Mouse (Mus musculus) ovary, postnatal 14 days (tissue): ENCODE data around the gene Snrnp40.

ENCODE experiments used
- DNase-seq: peaks from one replicate; pipeline ENCODE4 v3.0.0; 2022; ENCODE audit warnings: low spot score

Snrnp40 gene

DNA sequence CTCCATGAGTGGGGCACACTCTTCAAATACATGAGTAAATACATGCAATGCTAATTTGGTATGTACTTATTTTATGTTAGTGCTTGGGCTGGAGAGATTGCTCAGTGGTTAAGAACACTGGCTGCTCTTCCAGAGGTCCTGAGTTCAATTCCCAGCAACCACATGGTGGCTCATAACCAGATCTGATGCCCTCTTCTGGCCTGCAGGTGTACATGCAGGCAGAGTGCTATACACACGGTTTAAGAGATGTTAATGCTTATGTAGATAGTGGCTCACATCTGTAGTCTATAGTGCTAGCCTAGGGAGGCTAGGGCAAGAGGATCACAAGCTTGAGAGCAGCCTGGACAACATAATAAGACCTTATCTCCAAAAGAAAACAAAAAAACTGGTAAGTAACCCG is 20.5 kb downstream of the Snrnp40 start:
- no peak for DNase-seq

DNA sequence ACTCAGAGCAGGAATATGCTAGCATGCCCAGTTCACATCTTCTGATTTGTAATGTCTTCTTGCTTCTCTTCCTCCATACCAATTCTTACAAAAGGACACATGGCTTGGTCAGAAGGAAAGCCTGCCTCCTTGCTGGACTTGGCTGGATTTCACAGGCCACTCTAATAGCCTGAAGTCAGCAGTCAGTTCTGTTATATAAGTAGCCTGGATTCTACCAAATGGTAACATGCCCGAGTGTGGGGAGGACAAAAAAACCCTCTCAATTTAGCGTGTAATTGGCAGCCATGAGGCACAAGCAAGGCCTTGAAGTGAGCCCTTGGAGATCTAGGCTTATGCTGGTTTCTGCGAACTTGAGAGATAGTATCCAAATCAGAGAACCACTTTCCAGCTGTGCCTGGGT is 27.3 kb downstream of the Snrnp40 start:
- DNase-seq, result no peak

GRCm38 (mm10) chr4:130389496-130389895 is 29.6 kb downstream of the Snrnp40 start:
- no peak for DNase-seq

DNA sequence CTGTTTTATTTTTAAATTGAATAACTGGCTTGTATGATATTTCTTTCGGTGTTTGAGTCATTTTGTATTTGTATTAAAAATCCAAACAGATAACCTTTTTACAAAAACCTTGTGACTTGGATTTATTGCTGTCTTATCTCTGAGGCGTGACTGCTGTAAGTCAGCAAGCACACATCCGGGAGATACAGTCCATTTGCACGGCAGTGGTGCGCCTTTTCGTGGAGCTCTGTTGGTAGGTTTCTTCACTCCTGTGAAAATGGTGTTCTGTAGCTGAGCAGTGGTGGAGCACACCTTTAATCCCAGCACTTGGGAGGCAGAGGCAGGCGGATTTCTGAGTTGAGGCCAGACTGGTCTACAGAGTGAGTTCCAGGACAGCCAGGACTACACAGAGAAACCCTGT is 30.0 kb downstream of the Snrnp40 start:
- DNase-seq, result no peak

DNA sequence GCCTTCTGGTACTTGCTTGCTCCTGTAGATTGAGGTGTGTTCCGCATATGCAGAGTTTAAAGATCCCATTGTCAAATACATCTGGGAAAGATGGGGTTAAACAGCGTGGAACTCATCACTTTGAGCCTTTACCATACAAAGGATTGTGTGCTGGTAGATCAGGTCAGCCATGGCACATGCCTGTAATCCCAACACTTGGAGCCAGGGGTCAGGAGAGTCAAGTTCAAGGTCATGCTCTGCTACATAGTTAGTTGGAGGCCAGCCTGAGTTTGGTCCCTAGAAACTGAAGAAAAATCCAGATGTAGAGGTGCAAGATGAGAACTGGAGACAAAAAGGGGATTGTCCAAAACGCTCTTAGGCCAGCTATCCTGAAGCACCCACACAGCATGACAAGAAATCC is 31.3 kb downstream of the Snrnp40 start:
- DNase-seq, result no peak
